Mouse (Mus musculus): Measurements from ENCODE around the gene Slc19a1.
A peak's percentile ranks its signal among the peaks of the same experiment; 100 is the strongest.

The Slc19a1 gene

GRCm38 (mm10) chr10:77033323-77034025, 1.4 kb downstream of the Slc19a1 start:
- peak; percentile 68 for DNase-seq

- DNase-seq, result no peak
These were observed 3.4 kb downstream of the Slc19a1 start for GRCm38 (mm10) chr10:77035487-77035886.

- DNase-seq, result no peak
These were observed 6.6 kb downstream of the Slc19a1 start for GRCm38 (mm10) chr10:77038579-77039174.

DNA sequence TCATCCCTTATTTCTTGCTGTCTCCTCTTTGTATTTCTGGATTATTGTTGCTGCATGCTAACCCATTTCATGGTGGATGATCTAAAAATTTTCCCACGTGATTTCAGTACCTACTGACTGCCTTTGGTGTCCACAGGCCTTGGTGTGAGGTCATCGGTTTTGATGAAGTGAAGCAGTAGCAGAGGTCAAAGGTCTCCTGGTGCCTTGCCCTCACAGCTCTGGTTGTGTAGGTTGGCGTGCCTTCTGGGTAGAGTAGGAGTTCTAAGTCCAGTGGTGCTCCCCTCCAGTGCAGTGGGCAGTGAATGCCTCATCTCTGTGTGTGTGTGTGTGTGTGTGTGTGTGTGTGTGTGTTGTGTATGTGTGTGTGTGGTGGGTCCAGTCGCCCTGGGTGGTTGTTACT, 16.2 kb downstream of the Slc19a1 start:
- DNase-seq, result no peak

DNA sequence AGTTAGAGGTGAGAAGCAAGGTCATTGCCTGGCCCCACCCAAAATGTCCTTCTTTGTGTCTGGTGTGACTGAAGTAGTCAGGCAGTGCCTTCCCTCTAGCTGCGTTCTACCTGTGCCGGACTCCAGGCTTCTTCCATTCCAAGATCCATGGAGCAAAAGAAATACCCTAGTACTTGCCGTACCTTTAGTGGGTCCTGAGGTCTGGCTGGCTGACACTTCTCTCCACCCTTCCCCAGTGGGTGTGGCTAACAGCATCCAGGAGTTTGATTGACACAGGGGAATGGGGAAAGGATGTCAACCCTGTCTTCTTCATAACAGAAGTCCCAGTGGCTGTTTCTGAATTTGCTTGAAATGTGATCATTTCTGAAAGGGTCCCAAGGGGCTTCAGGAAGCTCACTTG, 16.6 kb downstream of the Slc19a1 start:
- no peak for DNase-seq

- no peak for DNase-seq
These were observed 24.7 kb downstream of the Slc19a1 start for GRCm38 (mm10) chr10:77056768-77057167.

DNA sequence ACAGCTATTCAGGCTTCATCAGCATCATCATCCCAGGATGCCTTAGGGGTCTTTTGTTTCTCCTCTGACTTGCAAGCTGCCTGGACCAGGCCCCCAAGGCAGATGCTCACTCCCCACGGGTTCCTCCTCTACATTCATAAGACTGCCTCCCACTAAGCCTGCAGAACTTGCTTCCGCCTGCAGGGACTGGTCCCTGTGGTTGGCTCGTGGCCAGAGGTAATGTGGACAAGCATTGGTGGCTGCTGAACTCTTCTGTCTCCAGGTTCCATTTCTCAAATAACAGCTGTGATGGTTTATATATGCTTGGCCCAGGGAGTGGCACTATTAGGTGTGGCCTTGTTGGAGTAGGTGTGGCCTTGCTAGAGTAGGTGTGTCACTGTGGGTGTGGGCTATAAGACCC, 29.4 kb downstream of the Slc19a1 start:
- DNase-seq, result peak; percentile 16

- peak; percentile 47 for DNase-seq
These were observed 30.5 kb downstream of the Slc19a1 start for GRCm38 (mm10) chr10:77062393-77063010.

DNA sequence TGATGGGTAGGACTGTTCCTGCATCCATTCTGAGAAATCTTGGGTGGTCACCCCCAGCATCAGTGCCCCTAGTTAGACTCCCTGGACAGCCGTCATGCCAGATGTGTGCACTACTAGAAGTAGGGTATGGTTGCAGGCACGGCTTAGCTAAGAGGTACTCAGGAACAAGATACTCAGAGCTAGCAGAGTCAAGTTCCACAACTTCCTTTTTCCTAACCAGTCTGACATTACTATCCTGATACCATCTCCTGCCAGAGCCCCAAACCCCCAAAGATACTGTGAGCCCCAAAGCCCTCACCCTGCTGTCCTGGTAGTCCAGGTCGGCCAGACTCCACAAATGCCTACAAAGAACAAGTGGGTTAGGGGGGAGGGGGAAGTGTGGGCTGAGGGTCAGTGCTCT, 32.2 kb downstream of the Slc19a1 start:
- DNase-seq, result no peak

DNA sequence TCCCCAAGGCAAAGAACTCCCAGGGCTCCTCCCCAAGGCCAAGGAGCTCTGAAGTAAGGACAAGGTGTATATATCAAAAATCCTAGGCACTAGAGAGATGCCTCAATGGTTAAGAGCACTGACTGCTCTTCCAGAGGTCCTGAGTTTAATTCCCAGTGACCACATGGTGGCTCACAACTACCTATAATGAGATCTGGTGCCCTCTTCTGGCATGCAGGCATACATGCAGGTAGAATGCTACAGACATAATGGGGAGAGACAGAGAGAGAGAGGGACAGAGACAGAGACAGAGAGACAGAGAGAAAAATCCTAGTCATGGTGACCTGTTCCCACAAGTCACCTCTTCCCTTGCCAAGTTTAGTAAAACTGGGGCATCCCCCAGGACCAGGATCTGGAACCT, 32.6 kb downstream of the Slc19a1 start:
- DNase-seq, result no peak

DNA sequence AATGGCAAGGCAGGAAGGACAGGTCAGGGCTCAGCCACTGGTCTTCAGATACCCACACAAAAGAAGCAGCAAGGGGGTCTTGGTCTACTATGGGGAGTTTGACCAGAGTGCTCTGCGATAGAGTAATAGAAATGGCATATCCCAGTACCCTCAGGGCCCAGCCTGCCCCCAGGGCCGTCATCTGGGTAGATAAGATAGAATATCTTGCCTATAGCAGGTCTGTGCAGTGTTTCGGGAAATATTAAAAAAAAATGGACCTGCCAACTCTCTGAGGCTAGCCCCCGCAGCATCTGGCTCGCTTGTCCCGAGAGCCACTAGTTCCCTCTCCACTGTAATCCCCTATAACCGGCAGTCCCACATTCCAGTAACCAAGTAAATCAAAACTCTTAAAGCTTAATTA, 36.4 kb downstream of the Slc19a1 start:
- DNase-seq, result no peak

GRCm38 (mm10) chr10:77070072-77070471, 38.0 kb downstream of the Slc19a1 start:
- peak; percentile 74 for DNase-seq

DNA sequence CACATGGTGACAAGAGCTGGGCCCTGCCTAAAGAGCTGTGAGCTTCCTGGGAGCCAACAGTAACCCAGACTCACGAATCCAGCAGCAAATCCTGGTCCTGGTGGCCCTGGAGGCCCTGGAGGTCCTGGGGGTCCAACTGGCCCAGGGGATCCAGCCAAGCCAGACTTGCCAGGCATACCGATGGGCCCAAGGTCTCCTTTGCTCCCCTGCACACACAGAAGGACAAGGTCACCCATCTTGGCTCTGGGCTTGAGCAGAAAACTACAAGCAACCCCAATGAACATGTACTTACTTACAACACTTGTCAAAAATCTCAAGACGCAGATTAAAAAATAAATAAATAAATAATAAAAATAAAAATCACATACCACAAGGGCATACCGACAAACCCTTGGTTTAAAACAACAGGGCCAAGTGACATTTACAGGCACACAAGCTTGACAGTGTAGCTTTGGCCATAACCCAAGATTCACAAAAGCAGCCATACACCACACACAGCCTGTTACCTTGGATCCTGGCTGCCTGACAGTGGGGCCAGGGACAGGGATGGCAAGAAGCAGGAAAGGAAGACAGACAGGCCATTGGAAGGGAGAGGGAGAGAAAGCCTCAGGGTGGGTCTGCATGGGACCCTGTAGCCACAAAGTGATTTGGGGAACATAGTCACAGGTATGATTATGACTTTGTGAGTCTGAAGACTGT, 42.4 kb downstream of the Slc19a1 start:
- no peak for DNase-seq

- no peak for DNase-seq
These were observed 46.4 kb downstream of the Slc19a1 start for GRCm38 (mm10) chr10:77078456-77078855.

DNA sequence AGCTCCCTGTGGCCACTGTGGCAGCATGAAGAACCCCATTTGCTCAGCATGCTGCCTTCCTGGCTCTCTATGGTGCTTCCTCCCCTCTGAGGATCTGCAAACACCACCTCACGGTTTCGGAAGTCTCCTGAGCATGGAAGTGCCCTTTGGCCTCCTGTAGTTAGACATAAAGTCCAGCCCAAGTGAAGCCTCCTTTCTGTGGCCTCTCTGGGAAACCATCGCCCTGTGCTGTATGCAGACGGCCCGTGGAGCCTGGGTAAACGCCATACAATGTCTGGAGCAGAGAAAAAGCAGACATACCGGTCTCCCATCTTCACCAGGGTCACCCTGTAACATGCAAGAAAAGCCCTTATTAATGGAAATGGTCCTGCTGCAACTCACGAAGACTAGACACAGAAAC, 46.9 kb downstream of the Slc19a1 start:
- DNase-seq, result no peak

- DNase-seq, result peak; percentile 85
These were observed 50.4 kb downstream of the Slc19a1 start for GRCm38 (mm10) chr10:77082453-77082852.

DNA sequence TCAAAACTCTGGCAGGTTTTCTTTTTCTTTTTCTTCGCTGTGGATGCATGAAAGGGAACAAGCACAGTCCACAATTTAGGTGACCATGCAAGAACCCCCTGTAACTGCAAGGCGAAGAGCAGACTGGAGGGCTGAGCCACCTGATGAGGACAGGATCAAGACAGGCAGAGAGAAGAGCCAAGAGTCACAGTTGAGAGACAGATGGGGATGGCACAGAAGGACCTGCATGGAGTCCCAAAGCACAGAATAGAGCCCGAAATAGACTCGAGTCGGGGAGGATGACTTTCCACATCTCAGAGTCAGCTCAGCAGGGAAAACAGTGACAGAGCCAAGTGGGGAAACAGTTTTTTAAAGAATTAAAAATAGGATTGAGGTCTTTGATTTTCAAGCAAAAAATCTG, 50.9 kb downstream of the Slc19a1 start:
- DNase-seq, result no peak

- DNase-seq, result peak; percentile 25
These were observed 52.5 kb downstream of the Slc19a1 start for GRCm38 (mm10) chr10:77084568-77084967.

GRCm38 (mm10) chr10:77089336-77089735, 57.3 kb downstream of the Slc19a1 start:
- peak; percentile 44 for DNase-seq

DNA sequence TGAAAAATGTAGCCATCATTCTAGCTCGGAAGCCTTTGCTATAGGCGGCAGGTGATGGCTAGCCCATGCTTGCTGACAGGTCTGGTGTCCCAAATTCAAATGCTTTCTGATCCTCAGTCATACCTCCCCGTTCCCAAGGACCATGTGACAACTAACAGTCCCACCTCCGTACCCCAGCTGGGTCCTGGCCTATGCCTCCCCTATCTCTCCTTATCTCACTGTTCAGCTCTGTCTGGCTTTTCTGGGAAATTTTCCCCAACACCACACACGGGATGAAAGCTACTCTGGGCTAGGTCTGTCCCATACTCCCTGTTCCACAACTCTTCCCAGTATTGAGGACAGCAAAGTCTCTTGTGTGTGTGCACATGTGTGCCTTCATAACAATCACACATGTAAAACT, 58.0 kb downstream of the Slc19a1 start:
- no peak for DNase-seq

DNA sequence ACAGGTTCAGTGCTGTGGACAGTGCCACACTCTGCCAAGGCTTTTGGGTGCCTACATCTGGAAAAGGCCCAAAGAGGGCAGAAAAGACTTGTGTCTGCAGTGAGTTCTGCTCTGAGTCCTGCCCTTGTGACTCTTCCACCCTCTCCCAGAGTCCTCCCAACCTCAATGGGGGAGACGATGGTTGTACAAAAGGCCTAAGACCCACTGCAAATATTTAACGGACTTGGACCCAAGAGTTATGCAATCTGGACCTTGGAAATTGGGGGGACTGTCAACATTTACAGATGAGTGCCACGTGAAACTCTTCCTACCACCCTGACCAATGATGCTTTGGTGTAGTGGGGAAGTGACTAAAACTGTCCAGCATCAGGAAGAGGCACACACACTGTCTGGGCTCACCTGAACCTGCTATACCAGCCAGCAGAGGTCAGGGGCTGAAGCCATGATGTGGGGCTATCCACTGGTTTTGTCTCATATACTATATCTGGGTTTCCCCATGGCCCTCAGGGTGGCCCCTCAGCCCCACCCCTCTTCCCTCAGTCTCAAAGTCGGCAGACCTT, 59.6 kb downstream of the Slc19a1 start:
- no peak for DNase-seq

GRCm38 (mm10) chr10:77093817-77094216, 61.8 kb downstream of the Slc19a1 start:
- DNase-seq, result no peak

DNA sequence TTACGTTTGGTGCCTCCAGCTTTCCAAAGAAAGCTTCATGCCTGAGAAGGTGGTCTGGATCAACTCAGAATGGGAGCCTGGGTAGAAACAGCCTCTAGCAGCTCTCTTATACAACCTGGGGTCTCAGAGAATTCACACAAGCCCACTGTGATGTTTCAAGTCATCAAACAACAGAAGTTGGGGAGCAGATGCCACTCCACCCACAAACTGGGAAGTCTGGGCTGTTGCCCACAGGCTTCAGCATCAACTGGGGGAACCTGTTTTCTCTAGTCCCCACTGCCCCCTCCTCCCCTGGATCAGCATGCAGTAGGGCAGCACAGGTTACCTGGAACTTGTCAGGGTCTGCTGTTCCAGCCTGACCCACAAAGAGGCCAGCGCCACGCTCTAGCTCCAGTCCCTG, 63.6 kb downstream of the Slc19a1 start:
- DNase-seq, result no peak

Data from lung, postnatal 14 days (tissue).